Comparison of ENCODE assay signal across 8 mouse cellular contexts in genomic region chr7:73536579-73536978, GRCm38 (mm10). TPM values are rescaled to one million over a fixed set of nuclear protein-coding genes. Genes with fewer than 3 reads are reported as not detected.
DNase-seq lines count a peak whose midpoint lies in the region; ATAC-seq and TF ChIP-seq lines count a peak whose summit lies in the region.

No protein-coding gene starts in this region.

- ATAC-seq in embryonic facial prominence, embryonic 15.5 days (ENCODE audit: insufficient number of reproducible peaks, low FRiP score, low TSS enrichment, low read depth): no peak
- no peak for ATAC-seq in intestine, postnatal 0 days
- ATAC-seq in neural tube, embryonic 13.5 days (ENCODE audit: low read depth): no peak

- peak overlapping the region; percentile 82 for H3K9ac ChIP-seq in liver, adult 2 months (ENCODE audit: low read depth, low read length)
- no peak overlapping the region for H3K9ac ChIP-seq in embryonic facial prominence, embryonic 15.5 days
- H3K9ac ChIP-seq in intestine, postnatal 0 days (ENCODE audit: low read depth, low read length): peak overlapping the region; percentile 53
- H3K9ac ChIP-seq in neural tube, embryonic 13.5 days: peak overlapping the region; percentile 66; the same call in 1 of the 2 replicates

- H3K36me3 ChIP-seq in liver, adult 2 months (ENCODE audit: control insufficient read depth, insufficient read depth, low read length): peaks cover 7% of the 10 kb centered on the region
- 0 out of 2 replicates have a peak, but pooled peaks cover 3% of the 10 kb centered on the region for H3K36me3 ChIP-seq in embryonic facial prominence, embryonic 15.5 days
- no peaks in the 10 kb centered on the region; the same call in 1 of the 2 replicates for H3K36me3 ChIP-seq in intestine, postnatal 0 days (ENCODE audit: control insufficient read depth, insufficient read depth)
- H3K36me3 ChIP-seq in neural tube, embryonic 13.5 days: 0 out of 2 replicates have a peak, but pooled peaks cover 4% of the 10 kb centered on the region

- H3K9me3 ChIP-seq in embryonic facial prominence, embryonic 15.5 days (replicated peaks): no peaks in the 10 kb centered on the region
- H3K9me3 ChIP-seq in intestine, postnatal 0 days (ENCODE audit: control insufficient read depth): no peaks in the 10 kb centered on the region
- no peaks in the 10 kb centered on the region for H3K9me3 ChIP-seq in neural tube, embryonic 13.5 days

- peak overlapping the region; percentile 56 for H3K4me2 ChIP-seq in embryonic facial prominence, embryonic 15.5 days (replicated peaks)
- H3K4me2 ChIP-seq in intestine, postnatal 0 days (replicated peaks; ENCODE audit: low read depth): peak overlapping the region; percentile 72
- H3K4me2 ChIP-seq in neural tube, embryonic 13.5 days: peak overlapping the region; percentile 72

- peak overlapping the region; percentile 36 for H3K4me3 ChIP-seq in liver, adult 2 months (ENCODE audit: insufficient read depth, low read depth, low read length)
- peak overlapping the region; percentile 49 for H3K4me3 ChIP-seq in embryonic facial prominence, embryonic 15.5 days (replicated peaks)
- H3K4me3 ChIP-seq in intestine, postnatal 0 days (ENCODE audit: low read depth, low read length): peak overlapping the region; percentile 44; the same call in 1 of the 2 replicates
- H3K4me3 ChIP-seq in neural tube, embryonic 13.5 days: peak overlapping the region; percentile 41; the same call in 1 of the 2 replicates

- TF ChIP-seq CTCF in liver, adult 2 months (IDR thresholded peaks at IDR 0.05; ENCODE audit: low read depth, low read length): no peak
- no peak for TF ChIP-seq CTCF in intestine, postnatal 0 days (IDR thresholded peaks at IDR 0.05; ENCODE audit: low read depth)

- TF ChIP-seq POLR2A in liver, adult 2 months (IDR thresholded peaks at IDR 0.05; ENCODE audit: extremely low read depth, insufficient read depth, low read length): no peak

- H3K27me3 ChIP-seq in liver, adult 2 months (ENCODE audit: control insufficient read depth, insufficient read depth, low read length): no peaks in the 10 kb centered on the region
- H3K27me3 ChIP-seq in embryonic facial prominence, embryonic 15.5 days: no peaks in the 10 kb centered on the region
- H3K27me3 ChIP-seq in intestine, postnatal 0 days (replicated peaks; ENCODE audit: control insufficient read depth, insufficient read depth, low read length): no peaks in the 10 kb centered on the region
- no peaks in the 10 kb centered on the region for H3K27me3 ChIP-seq in neural tube, embryonic 13.5 days

- peaks cover 29% of the 10 kb centered on the region for H3K4me1 ChIP-seq in liver, adult 2 months (ENCODE audit: control insufficient read depth, insufficient read depth, low read length)
- peaks cover 45% of the 10 kb centered on the region for H3K4me1 ChIP-seq in embryonic facial prominence, embryonic 15.5 days
- H3K4me1 ChIP-seq in intestine, postnatal 0 days (replicated peaks; ENCODE audit: control insufficient read depth, insufficient read depth, low read length): peaks cover 29% of the 10 kb centered on the region
- peaks cover 56% of the 10 kb centered on the region for H3K4me1 ChIP-seq in neural tube, embryonic 13.5 days (replicated peaks)

- H3K27ac ChIP-seq in liver, adult 2 months (replicated peaks; ENCODE audit: insufficient read depth, low read depth, low read length): peak overlapping the region; percentile 98
- no peak overlapping the region for H3K27ac ChIP-seq in embryonic facial prominence, embryonic 15.5 days (replicated peaks)
- H3K27ac ChIP-seq in intestine, postnatal 0 days (ENCODE audit: low read depth, low read length): peak overlapping the region; percentile 86; the same call in 1 of the 2 replicates
- H3K27ac ChIP-seq in neural tube, embryonic 13.5 days (replicated peaks): peak overlapping the region; percentile 96; the same call in 1 of the 2 replicates

- 15% methylated on average over 2 of the region's 2 CpGs for WGBS in liver, adult 2 months
- 60% methylated on average over 2 of the region's 2 CpGs for WGBS in embryonic facial prominence, embryonic 15.5 days
- WGBS in intestine, postnatal 0 days: 54% methylated on average over 2 of the region's 2 CpGs
- 75% methylated on average over 2 of the region's 2 CpGs for WGBS in neural tube, embryonic 13.5 days

- peaks cover 30% of the 10 kb centered on the region; the same call in 1 of the 2 replicates for H3K79me2 ChIP-seq in liver, adult 2 months (ENCODE audit: control insufficient read depth, insufficient read depth, low read length)

- DNase-seq in liver, adult 2 months (ENCODE audit: extremely low read depth, low read depth, low spot score): no peak
- DNase-seq in liver: no peak
- no peak for DNase-seq in layer of hippocampus, adult 9-11 months
- DNase-seq in layer of hippocampus, adult 18-20 months (ENCODE audit: low spot score in 2 of 2): no peak
- DNase-seq in ovary, adult 18-20 months (ENCODE audit: low spot score): no peak

RNA-seq across cellular contexts. Expression of gene Chd2, which starts 5.1 kb away (rescaled TPM):
- 40.0 and 42.0 TPM in 2 replicates for total RNA-seq in liver, adult 2 months (2014; rRNA removed)
- 16.9 and 20.1 TPM in 2 replicates for polyA plus RNA-seq in liver, adult 2 months (2012; rRNA removed)
- polyA plus RNA-seq in embryonic facial prominence, embryonic 15.5 days (2015; fragmentation: Nextera tagmentation; extraction: Ambion mirVana): 46.7 and 53.0 TPM in 2 replicates
- polyA plus RNA-seq in intestine, postnatal 0 days (2015; fragmentation: Nextera tagmentation; extraction: Ambion mirVana): 19.3 and 25.4 TPM in 2 replicates
- 34.6 and 45.5 TPM in 2 replicates for polyA plus RNA-seq in neural tube, embryonic 13.5 days (2015; fragmentation: Nextera tagmentation; extraction: Ambion mirVana)
- 10 to 100 TPM; 50.7 to 55.7 TPM for total RNA-seq in layer of hippocampus, adult 18-20 months (2021)
